ENCODE assay signal across 13 mouse cellular contexts in genomic region chr17:48917411-48917810, GRCm38 (mm10). TPM values are rescaled to one million over a fixed set of nuclear protein-coding genes. Genes with fewer than 3 reads are reported as not detected.
DNase-seq lines count a peak whose midpoint lies in the region; ATAC-seq lines count a peak whose summit lies in the region.
"Had no signal": no experiment of that assay in that cellular context is flagged by ENCODE, and none has a peak within 500 bp of the region (broad histone marks: within the 10 kb centered on the region; RNA-seq: fewer than 3 reads in every experiment).

No protein-coding gene starts in this region.

- H3K9me3 ChIP-seq in hindbrain, embryonic 11.5 days (ENCODE audit: control insufficient read depth, low read length) = no peaks in the 10 kb centered on the region
- H3K9me3 ChIP-seq in hindbrain, embryonic 16.5 days (ENCODE audit: control insufficient read depth, low read length) = no peaks in the 10 kb centered on the region
- no peaks in the 10 kb centered on the region for H3K9me3 ChIP-seq in embryonic facial prominence, embryonic 11.5 days (replicated peaks; ENCODE audit: control insufficient read depth, low read length)

- intact Hi-C loops in left cerebral cortex, postnatal 10 days (cut with DNase I) = no loop called here

- no peak overlapping the region for H3K4me2 ChIP-seq in hindbrain, embryonic 11.5 days (replicated peaks; ENCODE audit: low read depth, low read length)
- no peak overlapping the region for H3K4me2 ChIP-seq in hindbrain, embryonic 16.5 days (ENCODE audit: low read length)
- no peak overlapping the region for H3K4me2 ChIP-seq in embryonic facial prominence, embryonic 11.5 days (ENCODE audit: low read depth, low read length)

- no peak for ATAC-seq in hindbrain, embryonic 11.5 days (ENCODE audit: low FRiP score)
- ATAC-seq in hindbrain, embryonic 16.5 days = no peak
- no peak for ATAC-seq in embryonic facial prominence, embryonic 11.5 days (replicated peaks; ENCODE audit: insufficient number of reproducible peaks, low FRiP score, low TSS enrichment, low read depth)

- WGBS in hindbrain, embryonic 11.5 days = 19% methylated on average over 11 of the region's 11 CpGs
- 19% methylated on average over 11 of the region's 11 CpGs for WGBS in hindbrain, embryonic 16.5 days
- WGBS in embryonic facial prominence, embryonic 11.5 days = 18% methylated on average over 11 of the region's 11 CpGs

- H3K4me1 ChIP-seq in hindbrain, embryonic 11.5 days (replicated peaks; ENCODE audit: control insufficient read depth, insufficient read depth, low read length) = no peaks in the 10 kb centered on the region
- H3K4me1 ChIP-seq in hindbrain, embryonic 16.5 days (ENCODE audit: control insufficient read depth, insufficient read depth, low read depth, low read length) = no peaks in the 10 kb centered on the region
- no peaks in the 10 kb centered on the region for H3K4me1 ChIP-seq in embryonic facial prominence, embryonic 11.5 days (ENCODE audit: control insufficient read depth, insufficient read depth, low read length)
- H3K4me1 ChIP-seq: megakaryocyte, embryonic 14.5 days had no signal

- no peaks in the 10 kb centered on the region for H3K27me3 ChIP-seq in hindbrain, embryonic 11.5 days (ENCODE audit: control insufficient read depth, insufficient read depth, low read length)
- H3K27me3 ChIP-seq in hindbrain, embryonic 16.5 days (replicated peaks; ENCODE audit: control insufficient read depth, insufficient read depth, low read length) = no peaks in the 10 kb centered on the region
- H3K27me3 ChIP-seq in embryonic facial prominence, embryonic 11.5 days (ENCODE audit: control insufficient read depth, insufficient read depth, low read length) = no peaks in the 10 kb centered on the region
- H3K27me3 ChIP-seq: megakaryocyte, embryonic 14.5 days had no signal

- DNase-seq in hindbrain, embryonic 11.5 days (ENCODE audit: low spot score) = peak; percentile 48
- peak; percentile 29 for DNase-seq in ovary, postnatal 14 days (ENCODE audit: low spot score)
- DNase-seq in ovary, postnatal 10 days (ENCODE audit: low spot score) = no peak
- peak; percentile 78 for DNase-seq in embryonic facial prominence, embryonic 11.5 days (ENCODE audit: low spot score)
- DNase-seq in retina, embryonic 14.5 days (ENCODE audit: low spot score) = peak; percentile 52
- no peak for DNase-seq in left cerebral cortex, postnatal 10 days (ENCODE audit: extremely low spot score in 1 of 2, low spot score in 2 of 2)
- no peak for DNase-seq in urinary bladder, postnatal 4 days (ENCODE audit: low spot score in 2 of 2)
- DNase-seq: cerebellum, adult 8-10 months; heart, adult 11 months had no signal

- H3K27ac ChIP-seq in hindbrain, embryonic 11.5 days (ENCODE audit: low read depth, low read length) = no peak overlapping the region
- no peak overlapping the region for H3K27ac ChIP-seq in hindbrain, embryonic 16.5 days (ENCODE audit: low read depth, low read length)
- no peak overlapping the region for H3K27ac ChIP-seq in embryonic facial prominence, embryonic 11.5 days (replicated peaks; ENCODE audit: low read depth, low read length)

- no peak overlapping the region for H3K4me3 ChIP-seq in hindbrain, embryonic 11.5 days (ENCODE audit: low read depth, low read length)
- H3K4me3 ChIP-seq in hindbrain, embryonic 16.5 days (ENCODE audit: low read length) = no peak overlapping the region
- H3K4me3 ChIP-seq in embryonic facial prominence, embryonic 11.5 days (ENCODE audit: low read depth, low read length) = no peak overlapping the region
- H3K4me3 ChIP-seq: megakaryocyte, embryonic 14.5 days had no signal

- no peak overlapping the region for H3K9ac ChIP-seq in hindbrain, embryonic 11.5 days (ENCODE audit: low read depth, low read length)
- H3K9ac ChIP-seq in hindbrain, embryonic 16.5 days (ENCODE audit: low read depth, low read length) = no peak overlapping the region
- H3K9ac ChIP-seq in embryonic facial prominence, embryonic 11.5 days (replicated peaks; ENCODE audit: low read length) = no peak overlapping the region

- H3K36me3 ChIP-seq in hindbrain, embryonic 11.5 days (ENCODE audit: control insufficient read depth, insufficient read depth, low read length) = no peaks in the 10 kb centered on the region
- no peaks in the 10 kb centered on the region for H3K36me3 ChIP-seq in hindbrain, embryonic 16.5 days (ENCODE audit: control insufficient read depth, insufficient read depth, low read length)
- H3K36me3 ChIP-seq in embryonic facial prominence, embryonic 11.5 days (replicated peaks; ENCODE audit: control insufficient read depth, insufficient read depth, low read depth, low read length) = no peaks in the 10 kb centered on the region

RNA-seq across cellular contexts. Expression of gene Lrfn2, which starts 14.8 kb away (rescaled TPM):
- 0.19 and 0.68 TPM in 2 replicates for polyA plus RNA-seq in hindbrain, embryonic 11.5 days (2014; fragmentation: Nextera tagmentation; extraction: Ambion mirVana)
- polyA plus RNA-seq in hindbrain, embryonic 16.5 days (2015; fragmentation: Nextera tagmentation; extraction: Ambion mirVana) = 13.2 and 14.0 TPM in 2 replicates
- 0.18 and 0.33 TPM in 2 replicates for polyA plus RNA-seq in embryonic facial prominence, embryonic 11.5 days (2014; fragmentation: Nextera tagmentation; extraction: Ambion mirVana)
- total RNA-seq in left cerebral cortex, postnatal 10 days (2021) = 10 to 100 TPM; 39.2 to 42.5 TPM
- total RNA-seq: liver, adult 2 months; neutrophil, adult 5-6 weeks had no signal
- polyA plus RNA-seq: liver, adult 2 months had no signal

Comparison
In these comparisons a context has a peak if more than half of its experiments do, and no peak if none do; other contexts are left out.
1. DNase-seq: peak in hindbrain, embryonic 11.5 days (single experiment), ovary, postnatal 14 days (single experiment), embryonic facial prominence, embryonic 11.5 days (single experiment) and retina, embryonic 14.5 days (single experiment); none in ovary, postnatal 10 days (single experiment), left cerebral cortex, postnatal 10 days (0 of 2) and urinary bladder, postnatal 4 days (0 of 2).